Mouse (Mus musculus): Measurements from ENCODE around the gene Tpt1. TPM values are rescaled to one million over a fixed set of nuclear protein-coding genes. Genes with fewer than 3 reads are reported as not detected.
"Not testable (repeated sequence)": the region's sequence is repeated elsewhere in the genome, so short reads cannot be mapped to it uniquely, and the experiment has no call there.

The Tpt1 gene
- polyA plus RNA-seq, 1 experiment = 4,417 TPM

DNA sequence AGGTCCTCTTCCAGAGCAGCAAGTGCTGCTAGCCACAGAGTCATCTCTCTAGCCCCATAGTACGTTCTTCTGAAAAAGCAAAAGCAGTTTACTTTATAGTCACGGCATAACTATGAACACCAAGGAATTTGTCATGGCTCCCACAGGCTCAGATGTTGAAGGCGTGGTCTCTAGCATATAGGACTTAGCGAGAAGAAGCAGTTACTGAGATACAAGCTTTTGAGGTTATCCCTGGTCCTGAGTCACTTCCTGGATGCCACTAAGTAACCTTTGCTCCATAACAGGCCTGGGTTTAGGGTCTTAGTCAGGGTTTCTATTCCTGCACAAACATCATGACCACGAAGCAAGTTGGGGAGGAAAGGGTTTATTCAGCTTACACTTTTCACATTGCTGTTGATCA lies 7.1 kb downstream of the Tpt1 start:
- H3K4me1 ChIP-seq (ENCODE audit: control insufficient read depth, insufficient read depth, low read length) = peaks cover 16% of the 10 kb centered on the region
- TF ChIP-seq POLR2A (IDR thresholded peaks at IDR 0.05; ENCODE audit: low read depth, low read length) = no peak
- TF ChIP-seq CTCF (IDR thresholded peaks at IDR 0.05; ENCODE audit: borderline replicate concordance, insufficient read depth, low read length) = no peak
- H3K4me3 ChIP-seq (ENCODE audit: insufficient read depth, low read length) = no peak overlapping the region
- peak overlapping the region; percentile 31; the same call in 1 of the 2 replicates for H3K27ac ChIP-seq (ENCODE audit: insufficient read depth, low read length)

DNA sequence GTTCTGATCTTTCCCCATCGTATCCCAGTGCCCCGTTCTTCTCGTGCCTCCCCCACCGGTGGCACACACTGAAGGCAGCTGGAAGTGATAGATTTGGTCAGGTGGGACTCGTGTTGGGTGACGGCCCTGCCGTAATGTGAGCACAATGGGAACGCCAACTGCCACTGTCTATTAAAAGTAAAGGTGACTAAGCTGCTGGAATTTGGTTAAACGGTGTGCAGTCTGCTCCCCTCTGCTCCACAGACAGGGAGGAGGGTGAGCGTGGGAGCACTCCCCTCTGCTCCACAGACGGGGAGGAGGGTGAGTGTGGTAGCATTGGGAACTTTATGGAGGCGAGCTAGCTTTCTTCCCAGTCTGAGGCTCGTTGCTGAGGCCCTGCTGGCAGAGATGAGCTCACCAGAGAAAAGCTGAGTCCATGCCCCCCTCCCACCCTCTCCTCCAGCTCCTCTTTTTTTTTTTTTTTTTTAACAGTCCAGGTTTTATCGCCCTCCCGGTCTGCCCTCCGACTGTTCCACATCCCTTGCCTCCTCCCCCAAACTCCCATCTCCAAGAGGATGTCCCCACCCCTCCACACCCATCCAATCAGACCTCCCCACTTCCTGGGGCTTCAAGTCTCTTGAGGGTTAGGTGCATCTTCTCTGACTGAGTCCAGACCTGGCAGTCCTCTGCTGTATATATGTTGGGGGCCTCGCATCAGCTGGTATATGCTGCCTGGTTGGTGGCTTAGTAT lies 10.5 kb downstream of the Tpt1 start:
- H3K4me3 ChIP-seq (ENCODE audit: insufficient read depth, low read length) = no peak overlapping the region
- H3K4me1 ChIP-seq (ENCODE audit: control insufficient read depth, insufficient read depth, low read length) = peaks cover 4% of the 10 kb centered on the region; the same call in 1 of the 2 replicates
- H3K27ac ChIP-seq (ENCODE audit: insufficient read depth, low read length) = no peak overlapping the region
- no peak for TF ChIP-seq CTCF (IDR thresholded peaks at IDR 0.05; ENCODE audit: borderline replicate concordance, insufficient read depth, low read length)
- TF ChIP-seq POLR2A (IDR thresholded peaks at IDR 0.05; ENCODE audit: low read depth, low read length) = no peak

DNA sequence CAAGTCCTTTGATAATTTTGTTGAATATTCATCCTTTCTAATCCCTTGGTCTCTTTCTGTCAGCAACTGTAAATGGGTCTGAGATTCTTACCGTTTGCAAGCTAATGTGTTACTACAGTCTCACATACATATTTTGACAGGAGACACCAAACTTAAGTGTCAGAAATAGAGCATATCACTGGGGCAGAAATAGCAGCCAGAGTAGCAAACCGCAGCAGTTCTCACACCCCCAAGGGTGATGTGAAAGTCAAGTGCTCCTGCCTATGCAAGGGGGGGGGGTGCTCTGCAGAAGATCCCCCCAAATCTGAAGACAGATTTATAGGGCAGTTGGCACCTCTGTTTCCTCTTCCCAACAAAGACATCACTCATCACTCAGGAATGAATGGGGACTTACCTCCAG lies 13.3 kb downstream of the Tpt1 start:
- no peak for TF ChIP-seq POLR2A (IDR thresholded peaks at IDR 0.05; ENCODE audit: low read depth, low read length)
- TF ChIP-seq CTCF (IDR thresholded peaks at IDR 0.05; ENCODE audit: borderline replicate concordance, insufficient read depth, low read length) = no peak
- no peak overlapping the region for H3K27ac ChIP-seq (ENCODE audit: insufficient read depth, low read length)
- H3K4me1 ChIP-seq (ENCODE audit: control insufficient read depth, insufficient read depth, low read length) = peaks cover 4% of the 10 kb centered on the region; the same call in 1 of the 2 replicates
- H3K4me3 ChIP-seq (ENCODE audit: insufficient read depth, low read length) = no peak overlapping the region

DNA sequence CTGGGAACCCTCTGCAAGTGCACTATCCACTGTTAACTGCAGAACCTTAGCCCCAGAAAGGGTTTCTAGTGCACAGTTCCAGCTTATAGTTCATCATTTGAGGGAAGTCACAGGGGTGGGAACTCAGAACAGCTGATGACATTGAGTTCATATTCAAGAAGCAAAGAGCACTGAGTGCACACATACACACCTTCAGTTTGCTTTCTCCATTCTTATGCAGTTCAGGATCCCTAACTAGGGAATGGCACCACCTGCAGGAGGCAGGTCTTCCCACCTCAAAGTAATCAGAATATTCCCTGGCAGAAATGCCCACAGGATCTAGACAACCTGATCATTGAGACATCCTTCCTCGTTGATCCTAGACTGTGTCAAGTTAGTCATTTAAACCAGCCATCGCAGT lies 14.7 kb downstream of the Tpt1 start:
- Histone ChIP-seq H3K4me1 (ENCODE audit: control insufficient read depth, insufficient read depth, low read length) (peaks cover 9% of the 10 kb centered on the region), H3K4me3 (ENCODE audit: insufficient read depth, low read length) (no peak overlapping the region), H3K27ac (ENCODE audit: insufficient read depth, low read length) (no peak overlapping the region)
- TF ChIP-seq POLR2A (IDR thresholded peaks at IDR 0.05; ENCODE audit: low read depth, low read length) (no peak), CTCF (IDR thresholded peaks at IDR 0.05; ENCODE audit: borderline replicate concordance, insufficient read depth, low read length) (no peak)

DNA sequence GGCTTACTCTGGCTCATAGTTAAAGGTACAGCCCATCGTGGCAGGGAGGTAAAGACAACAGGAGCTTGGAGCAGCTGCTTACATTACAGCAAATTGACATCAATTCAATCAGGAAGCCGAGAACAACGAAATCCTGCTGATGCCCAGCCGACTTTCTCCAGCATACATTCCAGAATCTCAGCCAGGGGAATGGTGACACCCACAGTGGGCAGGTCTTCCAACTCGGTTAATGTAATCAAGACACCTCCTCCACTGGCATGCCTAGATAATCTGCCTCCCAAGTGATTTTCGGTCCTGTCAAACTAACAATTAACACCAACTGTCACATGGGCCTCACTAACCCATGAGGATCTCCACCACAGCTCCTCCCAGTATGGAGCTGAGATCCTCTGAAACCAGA lies 17.8 kb downstream of the Tpt1 start:
- Histone ChIP-seq H3K4me3 (ENCODE audit: insufficient read depth, low read length) (no peak overlapping the region), H3K4me1 (ENCODE audit: control insufficient read depth, insufficient read depth, low read length) (peaks cover 5% of the 10 kb centered on the region), H3K27ac (ENCODE audit: insufficient read depth, low read length) (peak overlapping the region; percentile 41; the same call in 1 of the 2 replicates)
- no peak for TF ChIP-seq POLR2A (IDR thresholded peaks at IDR 0.05; ENCODE audit: low read depth, low read length)
- no peak for TF ChIP-seq CTCF (IDR thresholded peaks at IDR 0.05; ENCODE audit: borderline replicate concordance, insufficient read depth, low read length)

DNA sequence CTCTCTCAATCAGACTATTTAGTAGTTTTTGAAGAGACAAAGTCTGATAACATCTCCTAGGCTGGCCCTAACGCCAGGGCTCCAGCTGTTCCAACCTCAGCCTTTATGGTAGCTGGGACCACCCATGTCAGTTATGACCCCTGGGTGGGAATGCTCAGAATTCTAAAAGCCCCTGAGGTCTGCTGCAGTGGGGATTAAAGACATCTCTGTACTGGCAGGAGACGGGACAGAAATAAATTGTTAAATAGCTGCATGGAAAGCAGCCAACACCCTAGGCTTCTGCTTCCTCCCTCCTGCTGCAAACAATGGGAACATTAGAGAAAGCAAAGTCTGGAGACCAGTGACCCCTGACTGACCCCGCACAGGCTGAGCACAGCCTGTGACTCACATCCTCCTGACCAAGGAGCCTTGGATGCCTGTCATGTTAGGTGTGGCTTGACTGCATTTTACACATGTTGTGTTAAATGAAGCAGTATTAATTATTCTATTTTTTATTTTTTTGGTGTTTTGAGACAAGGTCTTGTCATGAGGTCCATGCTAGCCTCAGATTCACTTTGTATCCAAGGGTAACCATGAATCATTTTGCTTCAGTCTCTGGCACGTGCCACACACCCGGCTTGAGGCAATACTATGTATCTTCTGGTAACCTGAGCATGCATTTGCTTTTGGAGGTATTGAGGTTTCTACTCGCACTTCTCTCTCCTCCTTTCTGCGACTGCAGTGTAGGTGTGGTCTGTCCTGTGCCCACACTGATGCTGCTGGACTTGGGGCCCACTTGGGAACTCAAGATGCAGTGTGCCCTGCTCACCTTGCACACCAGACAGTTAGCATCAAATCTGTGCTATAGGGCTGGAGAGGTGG lies 18.9 kb downstream of the Tpt1 start:
- no peak for TF ChIP-seq CTCF (IDR thresholded peaks at IDR 0.05; ENCODE audit: borderline replicate concordance, insufficient read depth, low read length)
- no peak for TF ChIP-seq POLR2A (IDR thresholded peaks at IDR 0.05; ENCODE audit: low read depth, low read length)
- peaks cover 5% of the 10 kb centered on the region for H3K4me1 ChIP-seq (ENCODE audit: control insufficient read depth, insufficient read depth, low read length)

DNA sequence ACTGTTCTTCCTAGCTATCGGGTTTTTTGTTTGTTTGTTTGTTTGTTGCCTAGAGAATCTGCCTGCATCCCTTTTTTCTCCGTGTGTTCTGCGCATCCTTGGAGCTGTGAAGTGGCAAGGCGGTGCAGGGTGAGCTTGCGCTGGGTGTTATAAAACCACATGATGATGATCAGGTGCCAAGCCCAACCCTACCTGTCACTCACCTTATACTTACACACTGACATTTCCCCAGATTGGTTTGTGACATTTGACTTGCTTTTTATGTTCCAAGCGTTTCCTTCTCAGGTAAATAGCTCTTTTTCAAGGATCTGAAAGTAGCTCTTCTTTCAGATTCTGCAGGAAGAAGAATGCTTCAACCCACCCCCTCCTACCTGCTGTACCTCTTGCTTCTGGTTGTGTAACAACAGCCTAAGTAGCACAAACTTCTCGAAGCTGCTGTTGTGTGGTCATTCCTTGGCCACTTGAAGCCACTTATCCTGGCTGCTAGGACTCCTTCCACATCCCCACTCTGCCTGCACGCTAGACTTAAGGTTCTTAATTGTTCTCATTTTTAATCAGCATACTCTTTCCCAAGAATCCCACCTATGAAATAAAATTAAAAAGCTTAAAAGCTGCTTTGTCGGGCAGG lies 21.9 kb downstream of the Tpt1 start:
- TF ChIP-seq CTCF (IDR thresholded peaks at IDR 0.05; ENCODE audit: borderline replicate concordance, insufficient read depth, low read length) (no peak), POLR2A (IDR thresholded peaks at IDR 0.05; ENCODE audit: low read depth, low read length) (no peak)
- peaks cover 5% of the 10 kb centered on the region for H3K4me1 ChIP-seq (ENCODE audit: control insufficient read depth, insufficient read depth, low read length)
- no peak overlapping the region for H3K27ac ChIP-seq (ENCODE audit: insufficient read depth, low read length)
- H3K4me3 ChIP-seq (ENCODE audit: insufficient read depth, low read length) = no peak overlapping the region

More for the DNA sequence above, 18.9 kb downstream of the Tpt1 start:
- Histone ChIP-seq H3K27ac (ENCODE audit: insufficient read depth, low read length) (peak overlapping the region; percentile 69), H3K4me3 (ENCODE audit: insufficient read depth, low read length) (no peak overlapping the region)

DNA sequence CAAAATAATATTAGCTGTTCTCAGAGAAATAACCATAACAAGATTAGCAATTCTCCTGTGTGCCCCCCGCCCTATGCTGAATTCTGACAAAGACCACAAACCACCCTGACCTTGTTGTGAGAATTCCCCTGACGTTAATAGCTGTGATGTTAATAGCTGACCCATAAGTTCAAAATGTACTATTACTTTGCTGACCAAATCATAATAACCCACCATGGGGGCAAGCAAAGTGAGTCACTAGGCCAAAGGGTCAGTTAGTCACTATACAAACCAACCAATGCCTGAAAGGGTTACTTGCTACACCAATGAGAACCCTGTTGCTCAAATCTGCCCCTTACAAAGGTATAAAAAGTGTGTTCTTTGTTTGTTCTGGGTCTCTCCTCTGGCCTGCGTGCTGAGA lies 23.1 kb downstream of the Tpt1 start:
- H3K27ac ChIP-seq (ENCODE audit: insufficient read depth, low read length); H3K4me3 ChIP-seq (ENCODE audit: insufficient read depth, low read length); H3K4me1 ChIP-seq (ENCODE audit: control insufficient read depth, insufficient read depth, low read length): not testable (repeated sequence)

DNA sequence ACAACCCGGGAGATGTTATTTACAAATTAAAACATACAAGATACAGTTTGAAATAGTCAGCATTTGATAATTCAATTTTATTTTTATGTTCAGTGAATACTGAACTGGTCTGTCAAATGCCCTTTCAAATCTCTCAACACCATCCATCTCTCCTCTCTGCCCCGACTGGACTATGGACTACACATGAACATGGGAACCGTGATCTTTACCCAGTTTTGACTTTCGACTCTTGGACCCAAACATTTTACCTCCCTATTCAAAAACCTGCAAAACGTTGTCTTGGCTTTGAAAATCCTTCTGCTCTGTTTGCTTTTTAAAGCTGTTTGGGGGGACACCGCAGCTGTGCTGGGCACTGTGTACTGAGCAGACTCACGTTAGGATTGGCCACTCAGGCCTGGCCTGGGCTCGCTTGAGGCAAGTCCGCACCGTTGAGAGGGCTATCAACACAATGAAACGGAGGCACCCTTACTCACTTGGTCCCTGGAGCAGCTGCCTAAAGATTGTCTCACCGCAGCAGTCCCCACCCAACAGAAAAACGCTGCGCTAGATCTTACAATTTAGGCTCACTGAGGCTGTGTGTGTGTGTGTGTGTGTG lies 25.0 kb downstream of the Tpt1 start:
- H3K27ac ChIP-seq (ENCODE audit: insufficient read depth, low read length) = no peak overlapping the region
- no peak overlapping the region for H3K4me3 ChIP-seq (ENCODE audit: insufficient read depth, low read length)
- no peaks in the 10 kb centered on the region for H3K4me1 ChIP-seq (ENCODE audit: control insufficient read depth, insufficient read depth, low read length)
- TF ChIP-seq CTCF (IDR thresholded peaks at IDR 0.05; ENCODE audit: borderline replicate concordance, insufficient read depth, low read length) = no peak
- TF ChIP-seq POLR2A (IDR thresholded peaks at IDR 0.05; ENCODE audit: low read depth, low read length) = no peak
